Mouse (Mus musculus): Measurements from ENCODE around the gene Tjp3. TPM values are rescaled to one million over a fixed set of nuclear protein-coding genes. Genes with fewer than 3 reads are reported as not detected.
A peak's percentile ranks its signal among the peaks of the same experiment; 100 is the strongest.

The Tjp3 gene
- polyA plus RNA-seq, 1 experiment from 2014 or later, result 6.2 TPM

DNA sequence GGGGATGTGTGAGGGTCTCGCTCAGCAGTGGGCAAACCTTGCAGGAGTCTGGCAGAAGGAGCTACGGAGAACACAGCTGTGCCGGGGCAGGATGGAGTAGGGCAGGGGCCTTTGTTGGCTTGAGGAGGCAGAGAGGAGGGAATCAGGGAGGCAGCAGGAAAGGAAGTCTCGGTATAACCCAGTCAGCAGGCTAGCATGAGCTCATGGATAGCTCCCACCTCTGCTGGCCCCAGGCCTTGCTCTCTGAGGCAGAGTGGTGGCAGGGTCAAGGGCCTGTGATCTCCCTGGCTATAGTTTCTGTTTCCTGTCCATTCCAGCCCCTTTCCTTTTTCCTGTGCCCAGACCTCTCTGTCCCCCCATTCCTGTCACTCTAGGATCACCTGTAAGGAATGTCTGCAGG is 10.9 kb upstream of the Tjp3 start:
- Histone ChIP-seq H3K9me3 (replicated peaks) (no peaks in the 10 kb centered on the region), H3K4me2 (no peak overlapping the region), H3K36me3 (ENCODE audit: poor library complexity, severe bottlenecking) (peaks cover 22% of the 10 kb centered on the region), H3K4me3 (no peak overlapping the region), H3K27me3 (no peaks in the 10 kb centered on the region), H3K9ac (peak overlapping the region; percentile 50), H3K4me1 (peaks cover 16% of the 10 kb centered on the region), H3K27ac (peak overlapping the region; percentile 25; the same call in 1 of the 2 replicates)
- ATAC-seq, result no peak
- WGBS, result 78% methylated on average over 4 of the region's 4 CpGs

DNA sequence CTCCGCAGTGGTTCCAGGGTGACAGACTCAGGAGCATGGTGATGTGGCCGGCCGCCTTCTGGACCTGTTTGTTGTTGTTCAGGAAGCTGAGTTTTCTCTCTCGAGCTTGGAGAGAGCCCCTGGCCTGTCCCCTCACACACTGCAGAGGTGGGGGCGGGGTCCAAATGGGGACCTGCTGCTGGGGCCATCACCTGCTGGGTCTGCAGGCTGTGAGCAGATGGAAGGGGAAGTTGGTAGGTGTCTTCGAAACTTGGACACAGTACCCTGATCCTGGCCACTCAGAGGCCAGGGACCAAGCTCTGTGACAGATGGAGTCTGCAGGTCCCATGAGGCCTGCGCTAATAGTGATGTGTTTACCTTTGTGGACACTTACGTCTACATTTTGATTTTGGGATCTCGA is 9.9 kb upstream of the Tjp3 start:
- no peak overlapping the region for H3K27ac ChIP-seq
- WGBS, result 89% methylated on average over 9 of the region's 9 CpGs
- no peak overlapping the region for H3K9ac ChIP-seq
- no peaks in the 10 kb centered on the region for H3K27me3 ChIP-seq
- peaks cover 16% of the 10 kb centered on the region for H3K36me3 ChIP-seq (ENCODE audit: poor library complexity, severe bottlenecking)
- no peak for ATAC-seq
- no peak overlapping the region for H3K4me2 ChIP-seq
- H3K9me3 ChIP-seq (replicated peaks), result no peaks in the 10 kb centered on the region
- H3K4me3 ChIP-seq, result no peak overlapping the region
- peaks cover 20% of the 10 kb centered on the region for H3K4me1 ChIP-seq

DNA sequence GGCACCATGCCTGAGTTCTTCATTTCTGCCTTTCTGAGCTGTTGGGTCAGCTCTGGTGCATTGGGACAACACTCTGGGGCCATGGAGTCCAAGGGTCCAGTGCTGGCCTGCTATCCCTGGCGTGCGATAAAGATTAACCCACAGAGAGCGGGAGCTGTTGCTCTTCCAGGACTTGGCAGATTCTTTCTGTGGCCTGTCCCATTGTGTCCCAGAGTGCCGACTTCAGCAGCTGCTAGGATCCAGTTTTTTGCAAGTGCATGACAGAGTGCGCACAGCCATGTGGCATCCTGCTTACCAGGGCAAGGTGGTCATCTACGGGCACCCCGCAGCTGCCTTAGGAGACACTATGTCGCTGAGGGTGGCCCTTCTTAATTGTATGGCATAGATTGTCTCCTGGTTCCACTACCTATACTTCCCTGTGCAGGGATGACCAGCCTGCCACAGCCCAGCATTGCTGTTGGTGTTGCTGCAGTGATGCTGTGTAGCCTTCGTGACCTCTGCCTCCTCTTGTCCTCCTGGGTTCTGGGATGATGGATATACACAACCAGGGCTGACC is 9.0 kb upstream of the Tjp3 start:
- Histone ChIP-seq H3K9ac (no peak overlapping the region), H3K4me1 (peaks cover 25% of the 10 kb centered on the region)

DNA sequence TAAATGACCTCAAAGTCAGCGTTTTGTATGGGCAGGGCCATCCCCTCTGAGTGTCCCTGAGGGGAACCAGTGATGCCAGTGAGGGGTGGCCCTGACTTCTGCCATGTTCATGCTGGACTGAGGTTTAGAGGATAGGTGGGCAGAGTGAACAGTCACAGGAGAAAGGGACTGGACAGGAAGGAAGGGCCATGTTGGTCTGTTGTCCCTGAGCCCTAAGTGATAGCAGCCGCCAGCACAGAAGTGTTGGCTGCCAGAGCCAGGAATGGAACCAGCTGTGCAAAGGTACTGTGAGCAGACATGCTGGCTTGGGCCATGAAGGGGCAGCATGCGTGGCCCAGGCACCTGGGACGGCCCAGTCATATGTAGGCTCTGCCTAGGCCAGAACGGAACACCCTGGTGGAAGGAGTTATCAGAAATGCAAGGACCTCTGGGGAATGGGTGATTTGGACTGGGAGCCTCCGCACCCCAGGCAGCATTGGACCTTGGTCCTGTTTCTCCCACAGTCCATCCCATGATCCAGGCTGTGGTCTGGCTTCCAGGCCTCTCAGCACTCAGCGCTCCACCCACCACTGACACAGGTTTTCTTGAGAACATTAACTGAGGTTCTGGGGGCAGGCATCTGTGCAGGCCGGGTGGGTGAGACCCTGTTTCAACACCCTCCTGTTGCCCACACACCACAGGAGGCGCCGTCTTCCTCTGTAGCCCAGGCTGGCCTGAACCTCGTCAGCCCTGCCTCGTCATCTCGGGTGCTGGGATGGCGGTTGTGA is 8.4 kb upstream of the Tjp3 start:
- Histone ChIP-seq H3K9ac (no peak overlapping the region), H3K36me3 (ENCODE audit: poor library complexity, severe bottlenecking) (peaks cover 14% of the 10 kb centered on the region), H3K4me1 (peaks cover 31% of the 10 kb centered on the region), H3K27ac (no peak overlapping the region), H3K27me3 (no peaks in the 10 kb centered on the region), H3K4me3 (no peak overlapping the region), H3K9me3 (replicated peaks) (no peaks in the 10 kb centered on the region), H3K4me2 (no peak overlapping the region)
- WGBS, result 92% methylated on average over 14 of the region's 14 CpGs
- no peak for ATAC-seq

More for the DNA sequence above, 9.0 kb upstream of the Tjp3 start:
- Histone ChIP-seq H3K4me3 (no peak overlapping the region), H3K27me3 (no peaks in the 10 kb centered on the region), H3K9me3 (replicated peaks) (no peaks in the 10 kb centered on the region), H3K36me3 (ENCODE audit: poor library complexity, severe bottlenecking) (peaks cover 10% of the 10 kb centered on the region), H3K4me2 (no peak overlapping the region), H3K27ac (no peak overlapping the region)
- no peak for ATAC-seq
- WGBS, result 87% methylated on average over 9 of the region's 9 CpGs

DNA sequence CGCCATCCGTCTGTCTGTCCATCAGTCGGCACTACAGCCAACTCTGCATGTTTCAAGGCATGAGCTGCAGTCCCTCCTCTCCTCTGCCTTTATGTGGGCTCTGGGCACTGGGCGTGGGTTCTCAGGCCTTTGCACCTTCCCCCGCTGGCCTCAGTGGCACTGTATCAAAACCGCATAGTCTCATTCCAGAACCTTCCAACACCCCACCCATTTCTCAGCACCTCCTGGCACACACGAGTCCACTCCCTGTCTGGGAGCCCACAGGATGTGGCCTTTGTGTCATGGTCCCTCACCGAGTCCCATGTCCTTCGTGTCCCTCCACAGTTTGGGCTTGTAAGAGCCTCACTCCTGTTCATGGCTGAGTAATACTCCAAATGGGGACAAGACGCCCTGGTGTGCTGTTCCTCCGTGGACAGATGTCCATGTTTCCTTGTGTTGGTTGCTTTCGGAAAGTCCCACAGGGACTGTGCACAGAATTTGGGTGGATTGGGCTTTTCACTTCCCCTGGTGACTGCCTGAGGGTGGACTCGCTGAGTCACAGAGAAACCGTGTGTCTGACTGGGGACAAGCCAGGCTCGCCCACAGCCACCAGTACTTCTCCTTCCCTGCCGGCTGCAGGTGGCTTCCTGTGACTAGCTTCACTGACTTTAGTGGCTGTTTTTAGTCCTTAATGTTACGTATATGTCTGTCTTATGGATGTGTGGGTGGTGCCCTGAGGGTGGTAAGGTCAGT is 7.2 kb upstream of the Tjp3 start:
- ATAC-seq, result no peak
- Histone ChIP-seq H3K9ac (no peak overlapping the region), H3K27ac (no peak overlapping the region), H3K4me3 (no peak overlapping the region), H3K27me3 (no peaks in the 10 kb centered on the region), H3K4me2 (no peak overlapping the region), H3K36me3 (ENCODE audit: poor library complexity, severe bottlenecking) (peaks cover 14% of the 10 kb centered on the region), H3K4me1 (peaks cover 44% of the 10 kb centered on the region), H3K9me3 (replicated peaks) (no peaks in the 10 kb centered on the region)
- 96% methylated on average over 17 of the region's 17 CpGs for WGBS

DNA sequence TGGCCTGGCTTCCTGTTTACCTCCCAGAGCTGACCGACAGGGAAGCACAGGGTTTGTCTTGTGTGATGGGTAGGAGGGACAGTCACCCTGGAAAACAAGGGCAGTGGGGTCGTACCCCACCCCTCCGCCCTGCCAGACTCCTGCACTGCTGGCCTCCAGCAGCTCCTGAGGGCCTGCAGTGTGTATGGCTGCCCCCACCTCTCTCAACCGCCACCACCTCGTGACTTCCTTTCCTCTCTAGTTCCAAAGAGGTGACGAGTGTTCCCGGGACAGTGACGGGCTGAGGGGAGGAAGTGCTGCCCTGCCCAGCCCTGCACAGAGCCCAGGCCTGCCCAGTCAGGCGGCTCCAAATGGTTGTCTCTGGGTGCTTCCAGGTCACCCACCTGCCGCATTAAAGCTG is 6.5 kb upstream of the Tjp3 start:
- no peak for ATAC-seq
- H3K4me1 ChIP-seq, result peaks cover 39% of the 10 kb centered on the region
- no peak overlapping the region for H3K4me3 ChIP-seq
- no peak overlapping the region for H3K27ac ChIP-seq
- 80% methylated on average over 10 of the region's 10 CpGs for whole genome bisulfite sequencing
- no peaks in the 10 kb centered on the region for H3K27me3 ChIP-seq
- H3K9me3 ChIP-seq (replicated peaks), result no peaks in the 10 kb centered on the region
- H3K9ac ChIP-seq, result no peak overlapping the region
- H3K4me2 ChIP-seq, result no peak overlapping the region
- H3K36me3 ChIP-seq (ENCODE audit: poor library complexity, severe bottlenecking), result peaks cover 14% of the 10 kb centered on the region

DNA sequence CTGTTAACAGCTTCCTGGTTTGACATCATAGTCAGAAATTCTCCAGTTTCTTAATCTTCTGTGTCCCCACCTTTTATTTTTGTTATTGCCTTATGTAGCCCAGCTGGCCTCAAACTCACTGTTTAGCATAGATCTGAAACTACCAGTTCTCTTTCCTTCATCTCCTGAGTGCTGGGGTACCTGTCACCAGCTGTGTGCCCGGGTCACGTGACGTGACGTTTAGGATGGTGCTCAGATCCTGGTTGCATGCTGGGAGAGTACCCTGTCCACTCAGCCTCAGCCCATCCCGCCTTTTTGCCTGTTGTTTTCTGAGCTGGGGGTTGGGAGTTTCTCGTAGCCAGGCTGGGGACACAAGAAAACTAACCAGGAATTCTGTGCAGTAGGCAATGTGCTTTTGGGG is 5.9 kb upstream of the Tjp3 start:
- H3K4me3 ChIP-seq, result no peak overlapping the region
- H3K4me2 ChIP-seq, result no peak overlapping the region
- peaks cover 14% of the 10 kb centered on the region for H3K36me3 ChIP-seq (ENCODE audit: poor library complexity, severe bottlenecking)
- no peaks in the 10 kb centered on the region for H3K27me3 ChIP-seq
- H3K4me1 ChIP-seq, result peaks cover 33% of the 10 kb centered on the region
- no peak for ATAC-seq
- 83% methylated on average over 6 of the region's 6 CpGs for WGBS
- H3K27ac ChIP-seq, result no peak overlapping the region
- no peak overlapping the region for H3K9ac ChIP-seq
- H3K9me3 ChIP-seq (replicated peaks), result no peaks in the 10 kb centered on the region

DNA sequence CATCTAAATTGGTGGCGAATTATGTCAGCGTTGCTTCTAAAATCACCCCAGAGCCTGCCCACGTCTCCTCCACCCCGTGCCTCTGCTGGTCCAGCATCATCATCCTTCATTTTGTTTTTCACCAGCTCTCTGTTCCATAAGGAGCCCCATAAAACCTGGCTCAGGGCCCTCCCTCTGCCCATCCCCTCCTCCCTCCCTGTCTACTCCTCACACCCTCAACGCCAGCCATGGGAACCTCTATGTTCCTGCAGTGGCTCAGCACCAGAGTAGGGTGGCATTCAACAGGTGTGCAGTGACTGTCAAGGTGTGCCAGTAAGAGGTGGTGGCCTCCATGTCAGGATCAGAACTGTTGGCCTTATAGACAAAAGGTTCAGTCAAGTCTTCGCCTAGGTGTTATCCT is 3.8 kb upstream of the Tjp3 start:
- H3K4me1 ChIP-seq, result peaks cover 42% of the 10 kb centered on the region
- H3K4me2 ChIP-seq, result peak overlapping the region; percentile 92; the same call in 1 of the 2 replicates
- peaks cover 14% of the 10 kb centered on the region for H3K36me3 ChIP-seq (ENCODE audit: poor library complexity, severe bottlenecking)
- peaks cover 13% of the 10 kb centered on the region for H3K27me3 ChIP-seq
- H3K4me3 ChIP-seq, result no peak overlapping the region
- H3K9ac ChIP-seq, result no peak overlapping the region
- no peak overlapping the region; the same call in 1 of the 2 replicates for H3K27ac ChIP-seq
- WGBS, result 96% methylated on average over 6 of the region's 6 CpGs
- no peak for ATAC-seq
- no peaks in the 10 kb centered on the region for H3K9me3 ChIP-seq (replicated peaks)

DNA sequence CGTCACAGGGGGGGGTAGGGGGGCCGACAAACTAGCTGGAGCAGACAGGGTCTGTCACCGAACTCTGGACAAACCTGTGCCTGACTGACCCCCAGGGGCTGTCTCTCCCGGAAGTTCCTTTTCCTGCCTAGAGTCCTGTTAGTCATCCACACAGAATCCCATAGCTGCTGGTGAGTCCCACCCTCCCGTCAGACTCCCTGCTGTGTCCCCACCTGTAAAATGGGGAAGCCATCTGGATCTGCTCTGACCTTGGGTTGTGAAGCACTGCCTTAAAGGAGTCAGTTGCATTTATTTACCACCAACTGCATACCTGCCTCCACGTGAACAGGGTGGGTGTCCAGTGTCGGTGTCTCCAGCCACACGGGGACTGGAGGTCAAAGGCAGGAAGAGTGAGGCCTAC is 3.1 kb upstream of the Tjp3 start:
- no peak for ATAC-seq
- Histone ChIP-seq H3K9ac (peak overlapping the region; percentile 92), H3K27ac (no peak overlapping the region), H3K27me3 (peaks cover 18% of the 10 kb centered on the region), H3K4me1 (peaks cover 47% of the 10 kb centered on the region), H3K4me3 (peak overlapping the region; percentile 89), H3K4me2 (peak overlapping the region; percentile 92), H3K36me3 (ENCODE audit: poor library complexity, severe bottlenecking) (peaks cover 14% of the 10 kb centered on the region), H3K9me3 (replicated peaks) (no peaks in the 10 kb centered on the region)
- 68% methylated on average over 8 of the region's 8 CpGs for WGBS

DNA sequence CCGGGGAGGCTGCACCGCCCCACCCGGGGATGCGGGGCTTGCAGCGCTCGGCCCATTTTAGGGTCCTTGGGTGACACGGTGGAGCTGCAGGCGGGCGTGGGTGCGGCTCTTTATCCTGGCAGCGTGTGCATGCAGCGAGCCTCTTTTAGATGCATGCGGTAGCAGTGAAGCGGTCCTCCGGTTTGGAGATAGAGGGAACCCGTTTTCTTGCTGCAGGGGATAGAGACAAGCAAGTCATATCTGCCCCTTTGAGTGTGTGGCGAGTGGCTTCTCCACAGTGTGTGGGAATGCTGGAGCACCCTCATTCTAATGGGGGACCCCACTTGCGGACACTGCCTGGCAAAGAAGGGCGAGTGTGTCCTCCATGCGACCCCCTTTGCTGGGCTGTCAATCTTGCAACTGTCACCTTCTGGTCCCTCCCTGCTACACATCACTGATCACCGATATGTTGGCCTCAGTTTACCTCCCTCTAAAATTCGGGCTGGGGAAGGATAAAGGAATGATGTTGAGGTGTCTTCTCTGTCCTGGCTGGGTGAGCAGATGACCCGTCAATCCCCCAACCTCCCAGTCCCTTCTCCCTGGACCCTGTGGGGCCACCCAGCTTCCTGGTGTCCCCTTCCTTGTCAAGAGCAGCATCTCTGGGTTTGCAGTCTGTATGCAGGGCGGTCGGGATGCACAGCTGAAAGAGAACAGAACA is 2.1 kb upstream of the Tjp3 start:
- no peak; the same call in 1 of the 2 replicates for ATAC-seq
- peak overlapping the region; percentile 92 for H3K4me2 ChIP-seq
- H3K36me3 ChIP-seq (ENCODE audit: poor library complexity, severe bottlenecking), result peaks cover 14% of the 10 kb centered on the region
- peak overlapping the region; percentile 93 for H3K27ac ChIP-seq
- H3K27me3 ChIP-seq, result peaks cover 18% of the 10 kb centered on the region
- 3% methylated on average over 25 of the region's 25 CpGs for WGBS
- H3K9ac ChIP-seq, result peak overlapping the region; percentile 92
- peaks cover 49% of the 10 kb centered on the region for H3K4me1 ChIP-seq
- peak overlapping the region; percentile 89 for H3K4me3 ChIP-seq
- H3K9me3 ChIP-seq (replicated peaks), result no peaks in the 10 kb centered on the region

DNA sequence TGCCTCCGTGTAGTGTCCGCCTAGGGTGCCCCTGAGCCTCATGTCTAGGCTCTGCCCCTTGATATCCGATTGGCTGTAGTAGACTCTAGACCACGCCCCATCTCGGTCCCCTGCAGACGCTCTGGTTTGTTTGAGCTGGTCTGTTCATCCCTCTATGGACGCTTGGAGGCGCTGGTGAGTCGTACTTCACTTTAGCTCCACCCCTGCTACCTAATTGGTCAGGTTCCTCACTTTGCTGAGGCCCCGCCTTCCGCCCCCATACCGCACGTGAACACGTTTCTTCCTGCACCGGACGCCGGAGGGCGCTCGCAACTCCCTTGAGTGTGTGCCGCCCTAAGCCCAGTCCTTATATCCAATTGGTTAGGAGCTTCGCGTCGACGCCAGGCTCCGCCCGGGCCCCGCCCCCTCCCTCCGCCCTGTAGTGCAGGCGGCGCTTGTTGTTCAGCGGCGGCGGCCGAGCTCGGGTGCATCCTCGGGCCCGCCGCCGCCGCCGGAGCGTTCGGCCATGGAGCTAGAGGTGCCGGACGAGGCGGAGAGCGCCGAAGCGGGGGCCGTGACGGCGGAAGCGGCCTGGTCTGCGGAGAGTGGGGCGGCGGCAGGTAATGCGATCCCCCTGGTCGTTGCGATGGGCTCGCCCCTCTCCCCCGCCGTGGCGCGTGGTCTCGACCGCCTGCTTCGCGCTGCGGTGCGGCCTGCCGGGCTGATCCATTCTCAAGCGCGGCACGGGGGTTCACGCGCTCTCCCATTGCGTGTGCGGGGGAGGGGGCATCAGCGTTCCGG is 1.4 kb upstream of the Tjp3 start, which contains the start of gene Pip5k1c:
Gene Pip5k1c (plus strand): TSS at position 410 of the 780 bp plus-strand sequence.
- H3K36me3 ChIP-seq (ENCODE audit: poor library complexity, severe bottlenecking), result peaks cover 10% of the 10 kb centered on the region
- 1% methylated on average over 42 of the region's 80 CpGs for WGBS
- H3K4me1 ChIP-seq, result peaks cover 49% of the 10 kb centered on the region
- H3K27me3 ChIP-seq, result peaks cover 18% of the 10 kb centered on the region
- ATAC-seq, result peak; percentile 95
- H3K4me3 ChIP-seq, result peak within 1 kb of the TSS; percentile 89
- peak within 1 kb of the TSS; percentile 92 for H3K4me2 ChIP-seq
- peak within 1 kb of the TSS; percentile 93 for H3K27ac ChIP-seq
- peak within 1 kb of the TSS; percentile 92 for H3K9ac ChIP-seq
- H3K9me3 ChIP-seq (replicated peaks), result no peaks in the 10 kb centered on the region
